Mouse (Mus musculus): Measurements from ENCODE around the gene Ppp4r3a. TPM values are rescaled to one million over a fixed set of nuclear protein-coding genes. Genes with fewer than 3 reads are reported as not detected.

The Ppp4r3a gene
- polyA plus RNA-seq, 1 experiment: 2.2 TPM

- H3K36me3 ChIP-seq (ENCODE audit: control insufficient read depth): peaks cover 24% of the 10 kb centered on the region
- no peaks in the 10 kb centered on the region for H3K27me3 ChIP-seq (ENCODE audit: control insufficient read depth)
- H3K4me3 ChIP-seq (replicated peaks): no peak overlapping the region
- H3K4me1 ChIP-seq (ENCODE audit: control insufficient read depth): peaks cover 11% of the 10 kb centered on the region
- no peak for TF ChIP-seq GATA1 (IDR thresholded peaks at IDR 0.05; ENCODE audit: low read length)
- TF ChIP-seq TAL1 (IDR thresholded peaks at IDR 0.05; ENCODE audit: low read length): no peak
- H3K9me3 ChIP-seq (ENCODE audit: control insufficient read depth, low read length): no peaks in the 10 kb centered on the region
Measured at GRCm38 (mm10) chr12:100990291-100990690, 93.2 kb downstream of the Ppp4r3a start.

GRCm38 (mm10) chr12:100989780-100990288 lies 93.7 kb downstream of the Ppp4r3a start:
- H3K4me3 ChIP-seq (replicated peaks): no peak overlapping the region
- H3K4me1 ChIP-seq (ENCODE audit: control insufficient read depth): peaks cover 15% of the 10 kb centered on the region
- TF ChIP-seq GATA1 (IDR thresholded peaks at IDR 0.05; ENCODE audit: low read length): no peak
- TF ChIP-seq TAL1 (IDR thresholded peaks at IDR 0.05; ENCODE audit: low read length): no peak
- no peaks in the 10 kb centered on the region for H3K27me3 ChIP-seq (ENCODE audit: control insufficient read depth)
- no peaks in the 10 kb centered on the region for H3K9me3 ChIP-seq (ENCODE audit: control insufficient read depth, low read length)
- H3K36me3 ChIP-seq (ENCODE audit: control insufficient read depth): peaks cover 23% of the 10 kb centered on the region

Other genes starting within 250 kb of the Ppp4r3a start
- not detected in 2 replicates for gene Gpr68, start 175.5 kb downstream of the Ppp4r3a start, polyA plus RNA-seq (2012)
- gene Ccdc88c, start 54.6 kb downstream of the Ppp4r3a start, polyA plus RNA-seq (2012): 4.8 and 4.9 TPM in 2 replicates

Measured in erythroblast, embryonic 14.5 days (primary cell).